Mouse (Mus musculus): ENCODE results near the gene Arhgef17. TPM values are rescaled to one million over a fixed set of nuclear protein-coding genes. Genes with fewer than 3 reads are reported as not detected.

Arhgef17 gene
- polyA plus RNA-seq, 1 experiment from 2014 or later = 12.9 TPM

DNA sequence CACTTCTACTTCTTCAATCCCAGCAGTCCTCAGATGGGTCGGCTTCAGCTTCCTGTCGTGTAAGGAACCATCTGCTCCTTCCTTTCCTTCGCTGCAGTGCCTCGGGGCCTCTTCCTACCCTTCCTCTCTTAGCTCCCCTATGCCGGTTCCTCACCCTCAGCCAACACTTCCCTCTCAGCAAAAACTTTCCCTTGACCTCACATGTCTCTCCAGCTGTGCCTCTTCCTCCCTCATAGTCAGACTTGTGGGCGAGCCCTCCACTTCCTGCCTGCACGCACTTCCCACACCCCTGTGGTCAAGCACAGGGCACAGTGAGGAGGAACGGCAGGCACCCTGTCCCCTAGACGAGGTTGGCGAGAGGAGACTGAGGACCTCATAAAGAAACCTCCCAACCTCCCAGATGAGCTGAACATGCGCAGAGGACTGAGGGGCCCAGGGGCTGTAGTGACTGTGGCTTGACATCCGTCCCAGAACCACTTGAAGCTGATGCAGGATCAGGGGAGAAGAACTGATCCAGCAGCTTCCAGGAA, 18.6 kb upstream of the Arhgef17 start:
- Histone ChIP-seq H3K9ac (ENCODE audit: low read length) (no peak overlapping the region), H3K36me3 (ENCODE audit: control insufficient read depth, insufficient read depth, low read length) (no peaks in the 10 kb centered on the region), H3K27ac (ENCODE audit: low read depth) (peak overlapping the region; percentile 75), H3K27me3 (replicated peaks; ENCODE audit: control insufficient read depth, insufficient read depth, low read length) (no peaks in the 10 kb centered on the region), H3K4me3 (ENCODE audit: low read depth, low read length) (no peak overlapping the region), H3K4me1 (replicated peaks; ENCODE audit: control insufficient read depth, insufficient read depth, low read length) (peaks cover 18% of the 10 kb centered on the region), H3K4me2 (ENCODE audit: low read length) (no peak overlapping the region), H3K9me3 (ENCODE audit: control insufficient read depth, low read length) (no peaks in the 10 kb centered on the region)
- 44% methylated on average over 12 of the region's 12 CpGs for WGBS
- no peak for ATAC-seq (replicated peaks; ENCODE audit: low FRiP score, low TSS enrichment, low read depth)
- no peak for DNase-seq (ENCODE audit: low spot score)

DNA sequence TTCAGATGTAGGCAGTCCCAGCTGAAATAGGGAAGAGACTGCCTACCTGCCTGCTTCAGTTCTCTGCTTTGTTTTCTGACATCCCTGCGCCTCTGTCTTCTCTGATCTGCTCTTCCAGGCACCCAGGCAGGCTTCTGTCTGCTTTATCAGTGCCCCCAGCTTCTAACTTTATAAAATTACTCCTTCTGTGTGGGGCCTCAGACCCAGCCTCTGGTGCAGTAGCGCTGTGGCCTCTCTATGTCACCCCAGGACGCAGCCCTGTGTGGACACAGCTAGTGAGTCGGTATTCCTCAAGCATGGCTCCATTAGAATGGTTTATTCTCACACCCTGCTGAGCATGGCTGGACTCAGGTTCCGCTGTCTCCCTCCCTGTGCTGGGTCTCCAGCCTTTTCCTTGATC, 18.1 kb upstream of the Arhgef17 start:
- no peaks in the 10 kb centered on the region for H3K36me3 ChIP-seq (ENCODE audit: control insufficient read depth, insufficient read depth, low read length)
- no peak overlapping the region for H3K9ac ChIP-seq (ENCODE audit: low read length)
- WGBS = 70% methylated on average over 5 of the region's 5 CpGs
- no peak for DNase-seq (ENCODE audit: low spot score)
- H3K27me3 ChIP-seq (replicated peaks; ENCODE audit: control insufficient read depth, insufficient read depth, low read length) = no peaks in the 10 kb centered on the region
- H3K27ac ChIP-seq (ENCODE audit: low read depth) = peak overlapping the region; percentile 75
- no peak overlapping the region for H3K4me2 ChIP-seq (ENCODE audit: low read length)
- no peak overlapping the region for H3K4me3 ChIP-seq (ENCODE audit: low read depth, low read length)
- H3K4me1 ChIP-seq (replicated peaks; ENCODE audit: control insufficient read depth, insufficient read depth, low read length) = peaks cover 18% of the 10 kb centered on the region
- ATAC-seq (replicated peaks; ENCODE audit: low FRiP score, low TSS enrichment, low read depth) = no peak
- H3K9me3 ChIP-seq (ENCODE audit: control insufficient read depth, low read length) = no peaks in the 10 kb centered on the region

DNA sequence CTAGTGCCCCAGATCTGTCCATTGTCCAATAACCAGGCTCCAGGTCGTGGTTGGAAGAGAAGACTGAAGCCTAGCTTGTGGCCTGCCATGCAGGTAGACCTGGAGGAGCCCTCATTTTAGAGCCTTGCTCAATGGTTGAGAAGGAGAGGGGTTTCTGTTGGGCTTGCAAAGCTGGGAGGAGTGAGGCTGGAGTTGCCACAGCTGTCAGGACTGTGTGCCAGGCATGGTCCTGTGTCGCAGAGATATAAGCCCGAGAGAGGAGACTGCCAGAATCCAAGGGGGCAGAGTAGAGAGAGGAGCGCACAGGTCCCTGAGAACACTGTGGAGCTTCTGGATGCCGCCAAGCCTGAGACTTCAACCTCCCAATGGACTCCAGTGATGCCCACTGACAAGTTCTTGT, 12.8 kb upstream of the Arhgef17 start:
- Histone ChIP-seq H3K4me2 (ENCODE audit: low read length) (no peak overlapping the region), H3K9ac (ENCODE audit: low read length) (no peak overlapping the region), H3K9me3 (ENCODE audit: control insufficient read depth, low read length) (no peaks in the 10 kb centered on the region), H3K4me3 (ENCODE audit: low read depth, low read length) (no peak overlapping the region), H3K27ac (ENCODE audit: low read depth) (no peak overlapping the region), H3K27me3 (replicated peaks; ENCODE audit: control insufficient read depth, insufficient read depth, low read length) (no peaks in the 10 kb centered on the region), H3K36me3 (ENCODE audit: control insufficient read depth, insufficient read depth, low read length) (no peaks in the 10 kb centered on the region), H3K4me1 (replicated peaks; ENCODE audit: control insufficient read depth, insufficient read depth, low read length) (peaks cover 12% of the 10 kb centered on the region)
- 80% methylated on average over 5 of the region's 5 CpGs for WGBS
- DNase-seq (ENCODE audit: low spot score) = no peak
- ATAC-seq (replicated peaks; ENCODE audit: low FRiP score, low TSS enrichment, low read depth) = no peak

DNA sequence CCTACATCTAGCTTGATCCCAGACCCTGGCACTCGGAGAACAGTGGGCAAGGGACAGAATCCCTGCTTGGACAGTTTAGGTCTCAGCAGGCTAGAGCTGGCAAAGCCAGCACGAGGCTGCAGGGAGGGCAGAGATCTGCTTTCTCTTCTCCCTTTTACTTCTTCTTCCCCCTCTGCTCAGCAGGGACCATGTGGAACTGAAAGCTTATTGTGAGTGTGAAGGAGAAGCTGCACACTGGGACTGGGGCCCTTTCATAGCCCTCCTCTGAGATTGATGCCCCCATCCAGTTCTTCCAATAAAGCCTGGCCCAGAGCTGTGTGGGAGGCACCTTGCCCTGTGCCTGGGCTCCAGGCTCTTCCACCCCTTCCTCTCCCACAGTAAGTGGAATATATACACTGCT, 12.4 kb upstream of the Arhgef17 start:
- WGBS = 77% methylated on average over 2 of the region's 2 CpGs
- no peaks in the 10 kb centered on the region for H3K9me3 ChIP-seq (ENCODE audit: control insufficient read depth, low read length)
- ATAC-seq (replicated peaks; ENCODE audit: low FRiP score, low TSS enrichment, low read depth) = no peak

DNA sequence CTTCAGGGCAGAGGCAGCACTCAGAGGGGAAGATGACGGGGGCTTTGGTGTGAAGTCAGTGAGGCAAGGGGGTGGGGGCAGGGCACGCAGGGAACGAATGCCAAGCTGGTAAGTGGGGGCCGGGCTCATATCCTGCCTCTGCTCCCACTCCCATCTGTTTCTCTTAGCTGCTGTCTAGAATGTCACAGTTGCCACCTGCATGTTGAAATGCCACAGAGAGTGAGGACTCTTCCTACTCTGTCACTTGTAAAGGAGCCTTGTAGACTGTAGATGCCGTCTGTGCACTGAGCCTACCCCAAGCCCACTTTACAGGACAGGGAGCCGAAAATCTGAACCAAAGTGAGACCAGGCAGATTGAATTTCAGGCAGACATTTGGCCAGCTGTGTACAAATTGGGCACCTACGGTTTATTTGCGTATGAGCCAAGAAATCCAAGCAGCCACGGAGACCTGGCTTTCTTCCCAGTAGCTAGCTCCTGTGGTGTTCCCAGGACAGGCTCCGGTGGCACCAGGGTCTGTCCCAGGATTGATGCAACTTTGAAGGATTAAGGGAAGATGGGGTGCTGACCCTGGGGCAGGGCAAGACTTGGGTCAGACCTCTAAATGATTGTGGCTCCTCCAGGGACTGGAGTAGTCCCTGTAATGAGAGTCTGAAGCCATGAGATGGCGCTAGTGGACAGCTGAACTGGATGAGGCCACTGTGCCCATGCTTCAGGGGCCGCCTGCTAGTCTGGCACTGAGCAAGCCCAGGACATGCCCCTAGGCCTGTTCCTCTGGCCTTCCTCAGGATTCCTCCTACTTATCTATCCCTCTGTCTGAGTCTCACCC, 11.1 kb upstream of the Arhgef17 start:
- H3K4me3 ChIP-seq (ENCODE audit: low read depth, low read length) = no peak overlapping the region
- ATAC-seq (replicated peaks; ENCODE audit: low FRiP score, low TSS enrichment, low read depth) (peak; percentile 57), DNase-seq (ENCODE audit: low spot score) (no peak)
- no peak overlapping the region for H3K27ac ChIP-seq (ENCODE audit: low read depth)
- no peaks in the 10 kb centered on the region for H3K36me3 ChIP-seq (ENCODE audit: control insufficient read depth, insufficient read depth, low read length)
- no peak overlapping the region for H3K9ac ChIP-seq (ENCODE audit: low read length)
- H3K4me2 ChIP-seq (ENCODE audit: low read length) = no peak overlapping the region
- no peaks in the 10 kb centered on the region for H3K9me3 ChIP-seq (ENCODE audit: control insufficient read depth, low read length)
- 54% methylated on average over 12 of the region's 12 CpGs for WGBS
- H3K4me1 ChIP-seq (replicated peaks; ENCODE audit: control insufficient read depth, insufficient read depth, low read length) = peaks cover 8% of the 10 kb centered on the region
- H3K27me3 ChIP-seq (replicated peaks; ENCODE audit: control insufficient read depth, insufficient read depth, low read length) = no peaks in the 10 kb centered on the region

More for the DNA sequence above, 12.4 kb upstream of the Arhgef17 start:
- peaks cover 8% of the 10 kb centered on the region for H3K4me1 ChIP-seq (replicated peaks; ENCODE audit: control insufficient read depth, insufficient read depth, low read length)
- H3K9ac ChIP-seq (ENCODE audit: low read length) = no peak overlapping the region
- H3K4me2 ChIP-seq (ENCODE audit: low read length) = no peak overlapping the region
- no peak overlapping the region for H3K27ac ChIP-seq (ENCODE audit: low read depth)
- H3K4me3 ChIP-seq (ENCODE audit: low read depth, low read length) = no peak overlapping the region
- H3K36me3 ChIP-seq (ENCODE audit: control insufficient read depth, insufficient read depth, low read length) = no peaks in the 10 kb centered on the region
- H3K27me3 ChIP-seq (replicated peaks; ENCODE audit: control insufficient read depth, insufficient read depth, low read length) = no peaks in the 10 kb centered on the region
- no peak for DNase-seq (ENCODE audit: low spot score)

DNA sequence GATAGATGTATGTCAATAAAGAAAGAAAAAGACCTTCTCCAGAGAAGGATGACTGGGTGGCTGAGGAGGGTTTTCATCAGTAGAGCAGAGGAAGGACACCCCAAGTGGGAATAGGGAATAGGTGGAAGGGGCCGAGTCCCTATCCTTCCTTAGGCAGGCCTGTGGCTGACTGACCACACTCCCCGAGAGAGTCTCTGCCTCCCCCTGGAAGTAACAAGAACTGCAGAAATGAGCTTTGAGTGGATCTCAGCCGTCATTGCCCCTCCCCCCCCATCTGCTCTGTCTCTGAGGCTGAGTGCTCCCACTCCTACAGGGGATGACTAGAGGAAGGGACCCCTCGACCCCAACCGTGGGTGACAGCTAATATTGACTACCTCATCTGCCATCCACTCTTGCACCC, 9.3 kb upstream of the Arhgef17 start:
- 42% methylated on average over 5 of the region's 5 CpGs for WGBS
- H3K36me3 ChIP-seq (ENCODE audit: control insufficient read depth, insufficient read depth, low read length) = no peaks in the 10 kb centered on the region
- no peaks in the 10 kb centered on the region for H3K9me3 ChIP-seq (ENCODE audit: control insufficient read depth, low read length)
- H3K27me3 ChIP-seq (replicated peaks; ENCODE audit: control insufficient read depth, insufficient read depth, low read length) = no peaks in the 10 kb centered on the region
- no peak overlapping the region for H3K4me2 ChIP-seq (ENCODE audit: low read length)
- no peak overlapping the region for H3K9ac ChIP-seq (ENCODE audit: low read length)
- no peak overlapping the region for H3K4me3 ChIP-seq (ENCODE audit: low read depth, low read length)
- ATAC-seq (replicated peaks; ENCODE audit: low FRiP score, low TSS enrichment, low read depth) = no peak
- no peak overlapping the region for H3K27ac ChIP-seq (ENCODE audit: low read depth)
- DNase-seq (ENCODE audit: low spot score) = no peak
- H3K4me1 ChIP-seq (replicated peaks; ENCODE audit: control insufficient read depth, insufficient read depth, low read length) = peaks cover 8% of the 10 kb centered on the region

DNA sequence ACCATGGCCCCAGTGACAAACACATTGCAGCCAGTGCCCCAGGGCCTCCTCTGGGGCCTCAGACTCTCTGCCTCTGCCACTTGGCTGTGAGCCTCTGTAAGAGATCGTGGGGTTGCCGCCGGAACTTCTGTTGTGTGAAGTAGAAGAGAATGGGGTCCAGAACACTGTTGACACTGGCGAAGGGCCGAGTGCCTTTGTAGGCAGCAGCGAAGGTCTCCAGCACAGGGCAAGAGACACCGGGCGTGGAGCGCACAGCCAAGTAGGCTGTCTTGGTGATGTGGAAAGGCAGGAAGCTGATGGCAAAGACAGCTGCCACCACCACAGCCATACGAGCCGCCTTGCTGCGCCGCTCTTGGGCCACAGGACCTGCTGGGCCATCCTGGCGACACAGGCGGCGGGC, 6.2 kb upstream of the Arhgef17 start:
- H3K36me3 ChIP-seq (ENCODE audit: control insufficient read depth, insufficient read depth, low read length) = no peaks in the 10 kb centered on the region
- 88% methylated on average over 16 of the region's 16 CpGs for WGBS
- no peak overlapping the region for H3K9ac ChIP-seq (ENCODE audit: low read length)
- H3K4me2 ChIP-seq (ENCODE audit: low read length) = no peak overlapping the region
- no peaks in the 10 kb centered on the region for H3K27me3 ChIP-seq (replicated peaks; ENCODE audit: control insufficient read depth, insufficient read depth, low read length)
- no peak overlapping the region for H3K4me3 ChIP-seq (ENCODE audit: low read depth, low read length)
- H3K4me1 ChIP-seq (replicated peaks; ENCODE audit: control insufficient read depth, insufficient read depth, low read length) = peaks cover 8% of the 10 kb centered on the region
- ATAC-seq (replicated peaks; ENCODE audit: low FRiP score, low TSS enrichment, low read depth) (no peak), DNase-seq (ENCODE audit: low spot score) (no peak)
- no peak overlapping the region for H3K27ac ChIP-seq (ENCODE audit: low read depth)
- no peaks in the 10 kb centered on the region for H3K9me3 ChIP-seq (ENCODE audit: control insufficient read depth, low read length)

DNA sequence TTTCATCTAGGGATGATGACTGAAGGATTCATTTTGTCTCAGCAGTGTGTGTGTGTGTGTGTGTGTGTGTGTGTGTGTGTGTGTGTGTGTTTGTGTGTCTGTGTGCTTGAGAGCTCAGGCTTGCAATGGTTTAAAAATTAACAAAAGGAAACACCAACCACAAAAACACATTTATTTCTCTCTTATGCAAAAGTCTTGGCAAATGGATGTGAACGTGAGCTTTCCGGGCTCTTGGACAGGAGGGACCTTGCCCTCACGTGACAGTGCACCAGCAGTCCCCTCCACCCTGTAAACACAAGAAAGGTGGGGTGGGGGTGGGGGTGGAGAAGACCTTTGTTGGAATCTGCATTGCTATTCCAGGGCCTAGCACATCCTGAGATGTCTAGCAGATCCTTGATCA, 5.6 kb upstream of the Arhgef17 start:
- Histone ChIP-seq H3K4me1 (replicated peaks; ENCODE audit: control insufficient read depth, insufficient read depth, low read length) (peaks cover 5% of the 10 kb centered on the region; the same call in 1 of the 2 replicates), H3K36me3 (ENCODE audit: control insufficient read depth, insufficient read depth, low read length) (no peaks in the 10 kb centered on the region), H3K9ac (ENCODE audit: low read length) (no peak overlapping the region), H3K4me3 (ENCODE audit: low read depth, low read length) (no peak overlapping the region), H3K27ac (ENCODE audit: low read depth) (no peak overlapping the region), H3K9me3 (ENCODE audit: control insufficient read depth, low read length) (no peaks in the 10 kb centered on the region), H3K4me2 (ENCODE audit: low read length) (no peak overlapping the region), H3K27me3 (replicated peaks; ENCODE audit: control insufficient read depth, insufficient read depth, low read length) (no peaks in the 10 kb centered on the region)
- DNase-seq (ENCODE audit: low spot score) = no peak
- WGBS = 63% methylated on average over 3 of the region's 3 CpGs
- no peak for ATAC-seq (replicated peaks; ENCODE audit: low FRiP score, low TSS enrichment, low read depth)

DNA sequence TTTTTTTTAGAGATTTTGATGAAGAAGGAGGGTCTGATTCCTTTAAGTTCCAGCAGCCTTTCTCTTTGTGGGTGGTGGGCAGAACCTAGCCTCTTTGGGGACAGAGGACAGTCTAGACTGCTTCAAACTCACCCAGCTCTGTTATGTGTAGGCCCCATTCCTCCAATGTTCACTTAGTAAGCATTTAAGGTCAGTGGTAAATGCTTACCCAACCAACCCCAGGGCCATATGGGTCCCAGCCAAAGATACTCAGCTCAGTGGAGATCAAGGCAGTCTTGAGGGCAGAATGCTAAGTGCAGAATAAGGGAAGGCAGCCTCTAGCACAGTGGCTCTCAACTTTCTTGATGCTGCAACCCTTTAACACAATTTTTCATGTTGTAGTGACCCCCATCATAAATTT, 1.6 kb upstream of the Arhgef17 start:
- H3K9ac ChIP-seq (ENCODE audit: low read length) = no peak overlapping the region
- no peaks in the 10 kb centered on the region for H3K27me3 ChIP-seq (replicated peaks; ENCODE audit: control insufficient read depth, insufficient read depth, low read length)
- peaks cover 25% of the 10 kb centered on the region for H3K4me1 ChIP-seq (replicated peaks; ENCODE audit: control insufficient read depth, insufficient read depth, low read length)
- no peak overlapping the region for H3K27ac ChIP-seq (ENCODE audit: low read depth)
- no peak overlapping the region for H3K4me2 ChIP-seq (ENCODE audit: low read length)
- no peaks in the 10 kb centered on the region for H3K9me3 ChIP-seq (ENCODE audit: control insufficient read depth, low read length)
- ATAC-seq (replicated peaks; ENCODE audit: low FRiP score, low TSS enrichment, low read depth) (no peak), DNase-seq (ENCODE audit: low spot score) (no peak)
- H3K4me3 ChIP-seq (ENCODE audit: low read depth, low read length) = no peak overlapping the region
- peaks cover 9% of the 10 kb centered on the region; the same call in 1 of the 2 replicates for H3K36me3 ChIP-seq (ENCODE audit: control insufficient read depth, insufficient read depth, low read length)

Measured in intestine, embryonic 14.5 days (tissue).